Mouse (Mus musculus) testis, adult 2 months (tissue): ENCODE measurements around the gene Vwce. TPM values are rescaled to one million over a fixed set of nuclear protein-coding genes. Genes with fewer than 3 reads are reported as not detected.
A peak's percentile ranks its signal among the peaks of the same experiment; 100 is the strongest.

Experiments used
- H3K27ac ChIP-seq: fragments of 200-500 bp; 2 replicates; pipeline ENCODE4 v1.5.1; 2012; ENCODE audit warnings: low read depth, low read length; ENCODE audit not compliant: control insufficient read depth, insufficient read depth
- H3K27me3 ChIP-seq: fragments of 200-500 bp; 2 replicates; pipeline ENCODE4 v1.6.1; 2012; ENCODE audit warnings: mild to moderate bottlenecking, low read length, moderate library complexity; ENCODE audit not compliant: control insufficient read depth, insufficient read depth
- H3K36me3 ChIP-seq: fragments of 200-500 bp; 2 replicates; pipeline ENCODE4 v1.6.1; 2012; ENCODE audit warnings: mild to moderate bottlenecking, low read length; ENCODE audit not compliant: control insufficient read depth, insufficient read depth
- H3K4me1 ChIP-seq: fragments of 200-500 bp; 2 replicates; pipeline ENCODE4 v1.6.1; 2012; ENCODE audit warnings: low read length; ENCODE audit not compliant: control insufficient read depth, insufficient read depth
- H3K4me3 ChIP-seq: fragments of 200-500 bp; 2 replicates; pipeline ENCODE4 v1.5.1; 2012; ENCODE audit warnings: low read depth, mild to moderate bottlenecking, low read length, moderate library complexity, mixed read lengths; ENCODE audit not compliant: control insufficient read depth
- CTCF ChIP-seq: fragments of 200-500 bp; IDR thresholded peaks from 2 replicates; pipeline ENCODE4 v1.5.1; 2012; ENCODE audit warnings: low read depth, mild to moderate bottlenecking, inconsistent platforms, low read length, moderate library complexity; ENCODE audit not compliant: control insufficient read depth, insufficient read depth, insufficient replicate concordance
- POLR2A ChIP-seq: fragments of 200-500 bp; IDR thresholded peaks from 2 replicates; pipeline ENCODE4 v1.6.1; 2012; ENCODE audit warnings: low read depth, mild to moderate bottlenecking, inconsistent platforms, low read length, moderate library complexity; ENCODE audit not compliant: control insufficient read depth
- polyA plus RNA-seq: library from polyadenylated mRNA; depleted of rRNA; stranded (reverse); fragments of >200 nt; gene quantifications from 2 replicates; pipeline ENCODE4 v1.2.3, GENCODE M21; 2012; rRNA removed

The Vwce gene
- polyA plus RNA-seq: 1.3 and 2.2 TPM in 2 replicates

GRCm38 (mm10) chr19:10634106-10634871 is at the start of gene Vwce:
TSS of gene Vwce (plus strand) at chr19:10634213.
- TF ChIP-seq CTCF: peak; percentile 20; the same call in 1 of the 2 replicates
- no peak for TF ChIP-seq POLR2A
- Histone ChIP-seq H3K4me3 (peak within 1 kb of the TSS; percentile 31), H3K27ac (no peak within 1 kb of the TSS), H3K4me1 (peaks cover 8% of the 10 kb centered on the region), H3K27me3 (no peaks in the 10 kb centered on the region), H3K36me3 (no peaks in the 10 kb centered on the region; the same call in 1 of the 2 replicates)

- Histone ChIP-seq H3K36me3 (no peaks in the 10 kb centered on the region; the same call in none of the 2 replicates), H3K27ac (no peak overlapping the region), H3K4me3 (no peak overlapping the region), H3K4me1 (no peaks in the 10 kb centered on the region), H3K27me3 (no peaks in the 10 kb centered on the region)
- TF ChIP-seq POLR2A (no peak), CTCF (no peak)
Measured at GRCm38 (mm10) chr19:10585112-10585511, 48.9 kb upstream of the Vwce start.

- Histone ChIP-seq H3K27ac (no peak overlapping the region), H3K4me1 (no peaks in the 10 kb centered on the region), H3K27me3 (no peaks in the 10 kb centered on the region), H3K4me3 (no peak overlapping the region), H3K36me3 (no peaks in the 10 kb centered on the region; the same call in none of the 2 replicates)
- TF ChIP-seq POLR2A (no peak), CTCF (no peak)
Measured at GRCm38 (mm10) chr19:10587231-10587630, 46.8 kb upstream of the Vwce start.

GRCm38 (mm10) chr19:10589127-10589857 is 44.7 kb upstream of the Vwce start:
- H3K27ac ChIP-seq: no peak overlapping the region
- no peak overlapping the region for H3K4me3 ChIP-seq
- no peaks in the 10 kb centered on the region for H3K4me1 ChIP-seq
- H3K36me3 ChIP-seq: no peaks in the 10 kb centered on the region; the same call in 1 of the 2 replicates
- TF ChIP-seq POLR2A (no peak), CTCF (no peak)
- H3K27me3 ChIP-seq: no peaks in the 10 kb centered on the region

GRCm38 (mm10) chr19:10590301-10590700 is 43.7 kb upstream of the Vwce start:
- H3K4me3 ChIP-seq: no peak overlapping the region
- H3K27ac ChIP-seq: no peak overlapping the region
- no peaks in the 10 kb centered on the region for H3K4me1 ChIP-seq
- no peak for TF ChIP-seq POLR2A
- TF ChIP-seq CTCF: no peak
- H3K27me3 ChIP-seq: no peaks in the 10 kb centered on the region
- H3K36me3 ChIP-seq: peaks cover 2% of the 10 kb centered on the region

- no peaks in the 10 kb centered on the region for H3K27me3 ChIP-seq
- H3K27ac ChIP-seq: no peak overlapping the region
- no peaks in the 10 kb centered on the region for H3K4me1 ChIP-seq
- no peak overlapping the region for H3K4me3 ChIP-seq
- H3K36me3 ChIP-seq: peaks cover 2% of the 10 kb centered on the region
- TF ChIP-seq CTCF: no peak
- TF ChIP-seq POLR2A: no peak
Measured at GRCm38 (mm10) chr19:10591659-10592377, 42.2 kb upstream of the Vwce start.

- Histone ChIP-seq H3K36me3 (peaks cover 6% of the 10 kb centered on the region), H3K4me3 (no peak overlapping the region), H3K27ac (no peak overlapping the region), H3K4me1 (peaks cover under 1% of the 10 kb centered on the region; the same call in 1 of the 2 replicates), H3K27me3 (no peaks in the 10 kb centered on the region)
- no peak for TF ChIP-seq CTCF
- no peak for TF ChIP-seq POLR2A
Measured at GRCm38 (mm10) chr19:10598188-10598587, 35.8 kb upstream of the Vwce start.

- no peak overlapping the region for H3K27ac ChIP-seq
- peaks cover 9% of the 10 kb centered on the region for H3K36me3 ChIP-seq
- H3K4me3 ChIP-seq: no peak overlapping the region
- no peak for TF ChIP-seq POLR2A
- no peak for TF ChIP-seq CTCF
- no peaks in the 10 kb centered on the region for H3K27me3 ChIP-seq
- H3K4me1 ChIP-seq: peaks cover 11% of the 10 kb centered on the region
Measured at GRCm38 (mm10) chr19:10599648-10600047, 34.4 kb upstream of the Vwce start.
